Mouse (Mus musculus) midbrain, embryonic 10.5 days (tissue): ENCODE data around the gene Gtf2ird2. TPM values are rescaled to one million over a fixed set of nuclear protein-coding genes. Genes with fewer than 3 reads are reported as not detected.

Experiments
- DNase-seq: peaks from one replicate; pipeline ENCODE4 v3.0.0-alpha.2; 2017; ENCODE audit warnings: low spot score
- H3K27ac ChIP-seq: fragments of 300-500 bp; sonication (generic); replicated peaks from 2 replicates; pipeline ENCODE4 v1.5.1; 2016; ENCODE audit warnings: mild to moderate bottlenecking
- H3K27me3 ChIP-seq: fragments of 300-500 bp; sonication (generic); 2 replicates; pipeline ENCODE4 v1.6.1; 2016; ENCODE audit warnings: low read depth, mild to moderate bottlenecking; ENCODE audit not compliant: poor library complexity, severe bottlenecking
- H3K36me3 ChIP-seq: fragments of 300-500 bp; sonication (generic); 2 replicates; pipeline ENCODE4 v1.6.1; 2016; ENCODE audit warnings: mild to moderate bottlenecking, moderate library complexity
- H3K4me1 ChIP-seq: fragments of 300-500 bp; sonication (generic); 2 replicates; pipeline ENCODE4 v1.6.1; 2016
- H3K4me3 ChIP-seq: fragments of 300-500 bp; sonication (generic); 2 replicates; pipeline ENCODE4 v1.5.1; 2016; ENCODE audit warnings: mild to moderate bottlenecking, moderate library complexity
- H3K9me3 ChIP-seq: fragments of 300-500 bp; sonication (generic); replicated peaks from 2 replicates; pipeline ENCODE4 v1.6.1; 2016; ENCODE audit warnings: mild to moderate bottlenecking
- WGBS: fragments of 180-500 bp; shearing (Covaris S2); methylation state at CpG from one replicate; pipeline ENCODE4 v1.1.7; 2016; 5-methylcytosine and 5-hydroxymethylcytosine counted together
- polyA plus RNA-seq: library from polyadenylated mRNA; unstranded; fragments of >200 nt; fragmentation: Nextera tagmentation; extraction: Ambion mirVana; gene quantifications from 2 replicates; pipeline ENCODE4 v1.2.1, GENCODE M21; 2016

The Gtf2ird2 gene
- polyA plus RNA-seq, 1 experiment from 2014 or later: 7.1 TPM

- no peaks in the 10 kb centered on the region for H3K9me3 ChIP-seq
- DNase-seq: no peak
- H3K27ac ChIP-seq: no peak overlapping the region
- peaks cover 8% of the 10 kb centered on the region for H3K4me1 ChIP-seq
- 95% methylated on average over 26 of the region's 26 CpGs for WGBS
- H3K4me3 ChIP-seq: no peak overlapping the region
- H3K36me3 ChIP-seq: peaks cover 100% of the 10 kb centered on the region
- no peaks in the 10 kb centered on the region for H3K27me3 ChIP-seq
These were observed 60.0 kb downstream of the Gtf2ird2 start for GRCm38 (mm10) chr5:134243661-134244436.

DNA sequence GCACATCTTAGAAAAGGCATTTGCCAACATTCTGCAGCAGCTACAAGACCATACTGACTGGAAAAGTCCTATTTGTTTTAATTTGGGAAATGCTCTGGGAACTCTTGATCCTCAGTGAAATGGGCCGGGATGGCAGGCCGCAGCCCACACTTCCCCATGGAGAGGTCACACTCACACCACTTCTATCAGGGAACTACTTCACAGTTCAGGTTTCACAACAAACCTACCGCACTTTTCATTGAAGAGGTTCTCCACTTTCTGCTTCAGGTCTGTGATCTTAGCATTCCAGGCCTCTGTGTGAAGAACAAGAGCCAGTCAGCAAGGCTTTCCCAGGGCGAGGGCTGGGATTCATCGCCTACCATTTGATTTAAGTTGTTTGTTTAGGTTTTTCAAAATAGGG, 61.1 kb downstream of the Gtf2ird2 start:
- DNase-seq: no peak
- Histone ChIP-seq H3K4me1 (no peaks in the 10 kb centered on the region), H3K27ac (no peak overlapping the region), H3K36me3 (peaks cover 100% of the 10 kb centered on the region), H3K9me3 (no peaks in the 10 kb centered on the region), H3K4me3 (no peak overlapping the region), H3K27me3 (no peaks in the 10 kb centered on the region)
- 95% methylated on average over 5 of the region's 5 CpGs for WGBS

DNA sequence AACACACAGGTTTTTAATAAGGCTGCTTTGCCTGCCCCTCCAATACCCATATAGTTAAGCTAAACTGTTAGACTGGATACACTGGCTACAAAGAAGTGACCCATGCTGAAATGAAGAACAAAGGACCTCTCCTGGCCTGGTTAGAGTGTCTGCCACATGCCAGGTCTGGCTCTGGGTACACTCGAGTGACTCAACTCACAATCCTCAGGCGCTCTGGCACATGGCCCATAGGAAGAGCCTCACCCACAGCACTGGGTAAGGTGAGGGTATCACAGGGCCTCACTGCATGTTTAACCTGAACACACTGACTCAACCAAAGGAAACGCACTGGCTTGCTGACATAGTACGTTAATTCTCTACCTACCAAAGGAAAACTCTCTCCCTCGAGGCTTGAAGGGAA, 62.3 kb downstream of the Gtf2ird2 start:
- no peak for DNase-seq
- H3K27ac ChIP-seq: no peak overlapping the region
- H3K27me3 ChIP-seq: no peaks in the 10 kb centered on the region
- 94% methylated on average over 5 of the region's 5 CpGs for WGBS
- H3K4me3 ChIP-seq: no peak overlapping the region
- no peaks in the 10 kb centered on the region for H3K4me1 ChIP-seq
- H3K9me3 ChIP-seq: no peaks in the 10 kb centered on the region
- peaks cover 99% of the 10 kb centered on the region for H3K36me3 ChIP-seq

DNA sequence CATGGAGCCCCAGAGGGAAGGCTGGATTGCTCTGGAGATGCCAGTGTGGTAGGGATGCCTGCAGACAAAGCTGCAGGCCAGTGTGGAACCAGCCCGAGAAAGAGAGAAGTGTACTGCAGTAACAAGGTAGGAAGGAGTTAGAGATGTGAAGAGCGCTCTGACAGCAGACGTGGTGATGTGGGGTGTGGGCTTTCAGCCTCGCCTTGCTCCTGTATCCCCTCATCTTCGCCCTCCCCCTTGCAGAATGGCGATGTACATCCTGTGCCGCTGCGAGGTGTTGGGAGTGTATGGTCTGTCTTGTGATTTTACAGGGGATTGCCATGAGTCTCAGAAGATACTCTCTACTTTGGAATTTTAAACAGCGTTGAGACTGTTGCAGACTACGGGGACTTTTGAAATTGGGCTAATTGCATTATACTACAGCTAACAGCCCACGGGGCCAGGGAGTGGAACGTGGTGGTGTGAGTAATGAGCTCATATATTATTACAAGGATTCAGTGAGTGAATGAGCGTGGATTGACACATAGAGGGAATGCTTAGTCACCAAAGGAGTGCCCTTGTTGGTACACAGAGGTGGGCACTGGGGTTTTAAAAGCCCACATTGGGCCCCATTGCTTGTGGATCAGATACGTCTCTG, 64.9 kb downstream of the Gtf2ird2 start:
- H3K27me3 ChIP-seq: no peaks in the 10 kb centered on the region
- H3K4me1 ChIP-seq: no peaks in the 10 kb centered on the region
- H3K9me3 ChIP-seq: no peaks in the 10 kb centered on the region
- DNase-seq: no peak
- H3K4me3 ChIP-seq: no peak overlapping the region
- H3K36me3 ChIP-seq: peaks cover 99% of the 10 kb centered on the region
- 96% methylated on average over 14 of the region's 14 CpGs for WGBS
- H3K27ac ChIP-seq: no peak overlapping the region

GRCm38 (mm10) chr5:134249245-134249649, 65.4 kb downstream of the Gtf2ird2 start:
- DNase-seq: no peak
- WGBS: 96% methylated on average over 8 of the region's 8 CpGs
- Histone ChIP-seq H3K27me3 (no peaks in the 10 kb centered on the region), H3K4me3 (no peak overlapping the region), H3K27ac (no peak overlapping the region), H3K36me3 (peaks cover 99% of the 10 kb centered on the region), H3K9me3 (no peaks in the 10 kb centered on the region), H3K4me1 (no peaks in the 10 kb centered on the region)

DNA sequence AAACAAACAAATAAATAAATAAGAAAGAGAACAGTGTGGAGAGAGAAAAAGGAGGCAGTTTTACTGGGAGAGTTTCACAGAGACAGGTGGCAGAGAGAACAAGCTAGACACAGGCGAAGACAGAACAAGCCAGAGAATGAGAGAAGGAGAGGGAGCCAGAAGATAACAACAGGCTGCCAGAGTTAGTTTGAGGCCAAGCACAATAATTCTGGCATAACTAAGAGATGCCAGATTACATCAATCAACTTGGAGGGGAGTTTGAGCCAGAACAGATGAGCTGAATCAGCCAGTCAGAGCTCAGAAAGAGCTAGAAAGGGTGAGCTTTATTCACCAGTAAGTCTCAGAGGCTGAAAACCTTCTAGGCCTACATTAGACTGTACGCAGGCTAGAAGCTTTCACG, 66.8 kb downstream of the Gtf2ird2 start:
- Histone ChIP-seq H3K9me3 (no peaks in the 10 kb centered on the region), H3K36me3 (peaks cover 99% of the 10 kb centered on the region), H3K27ac (no peak overlapping the region), H3K27me3 (no peaks in the 10 kb centered on the region), H3K4me3 (no peak overlapping the region), H3K4me1 (no peaks in the 10 kb centered on the region)
- whole genome bisulfite sequencing: 97% methylated on average over 3 of the region's 3 CpGs
- DNase-seq: no peak

DNA sequence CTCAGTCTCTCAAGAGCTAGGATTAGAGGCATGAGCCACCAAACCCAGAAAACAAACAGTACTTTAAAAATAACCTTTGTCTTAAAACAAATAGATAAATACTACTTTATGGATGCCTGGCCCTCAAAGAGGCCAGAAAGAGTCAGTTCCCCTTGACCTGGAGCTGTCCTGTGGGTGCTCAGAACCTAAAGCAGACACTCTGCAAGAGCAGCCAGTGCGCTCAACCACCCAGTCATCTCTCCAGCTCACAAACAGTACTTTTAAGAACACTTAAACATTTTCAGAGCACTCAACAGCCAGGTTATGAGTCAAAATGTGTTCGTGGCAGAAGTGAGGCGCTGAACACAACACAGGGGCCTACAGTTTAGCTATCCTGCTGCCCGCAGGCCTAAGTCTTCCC, 67.3 kb downstream of the Gtf2ird2 start:
- WGBS: 97% methylated on average over 4 of the region's 4 CpGs
- no peak for DNase-seq
- no peak overlapping the region for H3K27ac ChIP-seq
- peaks cover 99% of the 10 kb centered on the region for H3K36me3 ChIP-seq
- no peak overlapping the region for H3K4me3 ChIP-seq
- no peaks in the 10 kb centered on the region for H3K4me1 ChIP-seq
- no peaks in the 10 kb centered on the region for H3K9me3 ChIP-seq
- no peaks in the 10 kb centered on the region for H3K27me3 ChIP-seq

DNA sequence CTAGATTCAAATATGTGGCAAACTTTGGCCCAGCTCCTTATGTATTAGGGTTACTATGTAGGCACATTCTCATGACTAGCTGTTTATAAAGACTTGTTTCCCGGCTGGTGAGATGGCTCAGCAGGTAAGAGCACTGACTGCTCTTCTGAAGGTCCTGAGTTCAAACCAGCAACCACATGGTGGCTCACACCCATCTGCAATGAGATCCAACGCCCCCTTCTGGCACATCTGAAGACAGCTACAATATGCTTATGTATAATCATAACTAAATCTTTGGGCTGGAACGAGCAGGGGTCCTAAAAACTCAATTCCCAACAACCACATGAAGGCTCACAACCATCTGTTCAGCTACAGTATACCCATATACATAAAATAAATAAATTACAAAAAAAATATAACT, 70.0 kb downstream of the Gtf2ird2 start:
- Histone ChIP-seq H3K4me3 (no peak overlapping the region), H3K9me3 (no peaks in the 10 kb centered on the region), H3K4me1 (no peaks in the 10 kb centered on the region), H3K36me3 (peaks cover 98% of the 10 kb centered on the region), H3K27ac (no peak overlapping the region), H3K27me3 (no peaks in the 10 kb centered on the region)
- WGBS: 85% methylated on average over 3 of the region's 3 CpGs
- DNase-seq: no peak

DNA sequence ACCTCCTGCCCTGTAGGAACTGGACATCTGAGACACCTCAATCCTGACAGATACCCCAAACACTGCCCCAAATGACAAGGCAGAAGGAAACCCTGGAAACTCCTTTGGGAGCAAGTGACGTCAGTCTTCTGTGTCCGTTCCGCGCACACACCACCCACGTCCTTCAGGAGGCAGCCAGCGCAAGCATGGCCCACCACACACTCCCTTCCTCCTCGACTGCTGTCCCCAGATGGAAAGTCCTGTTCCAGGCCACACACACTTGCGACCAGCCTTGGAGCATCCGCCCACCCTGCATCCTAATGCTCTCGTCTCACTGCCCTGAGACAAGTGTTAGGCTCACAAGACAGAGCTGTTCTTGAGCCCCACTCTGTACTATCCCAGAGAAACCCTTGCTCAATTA, 71.5 kb downstream of the Gtf2ird2 start:
- H3K4me3 ChIP-seq: no peak overlapping the region
- H3K36me3 ChIP-seq: peaks cover 98% of the 10 kb centered on the region
- no peaks in the 10 kb centered on the region for H3K4me1 ChIP-seq
- H3K9me3 ChIP-seq: no peaks in the 10 kb centered on the region
- 95% methylated on average over 10 of the region's 10 CpGs for WGBS
- H3K27ac ChIP-seq: no peak overlapping the region
- DNase-seq: no peak
- no peaks in the 10 kb centered on the region for H3K27me3 ChIP-seq

GRCm38 (mm10) chr5:134257349-134258031, 73.7 kb downstream of the Gtf2ird2 start:
- Histone ChIP-seq H3K4me3 (no peak overlapping the region), H3K4me1 (no peaks in the 10 kb centered on the region), H3K9me3 (no peaks in the 10 kb centered on the region), H3K27ac (no peak overlapping the region), H3K27me3 (no peaks in the 10 kb centered on the region), H3K36me3 (peaks cover 98% of the 10 kb centered on the region)
- no peak for DNase-seq
- 94% methylated on average over 13 of the region's 13 CpGs for WGBS

- Histone ChIP-seq H3K27me3 (no peaks in the 10 kb centered on the region), H3K36me3 (peaks cover 98% of the 10 kb centered on the region), H3K9me3 (no peaks in the 10 kb centered on the region), H3K27ac (no peak overlapping the region), H3K4me3 (no peak overlapping the region), H3K4me1 (no peaks in the 10 kb centered on the region)
- 87% methylated on average over 4 of the region's 4 CpGs for WGBS
- no peak for DNase-seq
These were observed 74.6 kb downstream of the Gtf2ird2 start for GRCm38 (mm10) chr5:134258395-134258794.

DNA sequence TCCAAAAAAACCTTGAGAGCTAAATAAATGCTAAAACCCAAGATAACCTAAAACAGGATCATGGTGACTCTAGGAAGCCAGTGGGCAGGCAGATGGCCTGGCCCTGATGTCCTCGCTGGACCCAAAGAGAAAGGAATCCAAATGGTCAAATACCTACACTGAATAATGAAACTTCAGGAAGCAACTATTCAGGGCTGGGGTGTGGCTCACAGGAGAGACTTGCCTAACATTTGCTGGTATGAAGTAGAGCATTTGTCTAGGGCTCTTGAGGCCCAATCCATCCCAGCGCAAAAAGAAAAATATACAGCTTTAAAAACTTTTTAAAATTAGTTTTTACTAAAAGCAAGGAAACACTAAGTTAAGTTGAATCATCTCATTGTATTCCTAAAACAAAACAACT, 75.1 kb downstream of the Gtf2ird2 start:
- Histone ChIP-seq H3K4me1 (no peaks in the 10 kb centered on the region), H3K4me3 (no peak overlapping the region), H3K36me3 (peaks cover 98% of the 10 kb centered on the region), H3K27ac (no peak overlapping the region), H3K9me3 (no peaks in the 10 kb centered on the region), H3K27me3 (no peaks in the 10 kb centered on the region)
- 99% methylated on average over 2 of the region's 2 CpGs for WGBS
- no peak for DNase-seq
